Mouse (Mus musculus) brain, embryonic 14.5 days (tissue): ENCODE results near the gene Olfr544.

Experiments
- CTCF ChIP-seq: fragments of 200-500 bp; IDR thresholded peaks from 2 replicates; pipeline ENCODE4 v1.5.1; 2012; ENCODE audit warnings: inconsistent platforms, mild to moderate bottlenecking, moderate library complexity, borderline replicate concordance; ENCODE audit not compliant: insufficient read depth, insufficient read length; ENCODE audit errors: extremely low read depth
- POLR2A ChIP-seq: fragments of 200-500 bp; IDR thresholded peaks from 2 replicates; pipeline ENCODE4 v1.6.1; 2012; ENCODE audit warnings: mild to moderate bottlenecking, inconsistent platforms, borderline replicate concordance; ENCODE audit not compliant: poor library complexity, insufficient read depth, insufficient read length, severe bottlenecking; ENCODE audit errors: extremely low read depth

DNA sequence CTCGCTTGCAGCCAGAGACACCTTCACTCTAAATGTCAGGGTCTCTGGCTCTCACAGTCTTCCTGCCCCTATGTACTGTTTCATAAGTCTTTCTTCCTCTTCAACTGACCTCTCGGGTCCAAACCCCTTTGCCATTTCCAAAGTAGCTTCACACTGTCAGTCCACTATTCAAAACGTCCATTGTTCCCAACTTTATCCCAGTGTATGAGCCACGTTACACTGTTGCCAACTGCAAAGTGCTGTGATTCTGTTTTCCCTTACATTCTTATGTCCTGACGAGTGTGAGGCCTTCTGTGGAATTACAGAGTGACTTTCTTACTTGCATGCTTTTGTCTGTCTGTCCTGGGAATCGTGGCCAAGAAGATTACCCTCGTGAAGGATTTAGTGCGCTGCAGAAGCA lies 20.5 kb downstream of the Olfr544 start:
- no peak for TF ChIP-seq CTCF
- TF ChIP-seq POLR2A: no peak
